Mouse (Mus musculus) ES-E14 (cell line): ENCODE results near the gene Pmm2.

ENCODE experiments used
- HCFC1 ChIP-seq: IDR thresholded peaks from 2 replicates; pipeline ENCODE4 v1.6.1; 2012; ENCODE audit warnings: low read length, inconsistent platforms, borderline replicate concordance; ENCODE audit not compliant: insufficient read depth
- MAFK ChIP-seq: IDR thresholded peaks from 2 replicates; pipeline ENCODE4 v1.6.1; 2014; ENCODE audit warnings: mild to moderate bottlenecking, low read depth, low read length, inconsistent platforms; ENCODE audit not compliant: insufficient read depth
- ZC3H11A ChIP-seq: IDR thresholded peaks from 2 replicates; pipeline ENCODE4 v1.6.1; 2012; ENCODE audit warnings: low read depth, mild to moderate bottlenecking, inconsistent platforms, low read length, borderline replicate concordance
- ZNF384 ChIP-seq: IDR thresholded peaks from 2 replicates; pipeline ENCODE4 v1.6.1; 2012; ENCODE audit warnings: low read depth, low read length, inconsistent platforms

GRCm38 (mm10) chr16:8597516-8597915 is 40.0 kb upstream of the Pmm2 start:
- TF ChIP-seq MAFK (no peak), HCFC1 (no peak), ZNF384 (no peak), ZC3H11A (no peak)
